Mouse (Mus musculus) forebrain, embryonic 14.5 days (tissue): ENCODE data around the gene Twist2. TPM values are rescaled to one million over a fixed set of nuclear protein-coding genes. Genes with fewer than 3 reads are reported as not detected.

Experiments used
- ATAC-seq: fragments of 200-750 bp; cut with Nextera tagmentation; 2 replicates; pipeline ENCODE4 v1.8.0; 2017; ENCODE audit warnings: mild to moderate bottlenecking, moderate library complexity
- DNase-seq: peaks from one replicate; pipeline ENCODE4 v3.0.0-alpha.2; 2015; ENCODE audit warnings: low spot score
- H3K27ac ChIP-seq: fragments of 300-500 bp; sonication (generic); 2 replicates; pipeline ENCODE4 v1.5.1; 2014; ENCODE audit warnings: low read depth, mild to moderate bottlenecking, control low read depth, low read length, moderate library complexity
- H3K27me3 ChIP-seq: fragments of 300-500 bp; sonication (generic); replicated peaks from 2 replicates; pipeline ENCODE4 v1.6.1; 2014; ENCODE audit warnings: low read length, control low read depth, mixed read lengths; ENCODE audit not compliant: control insufficient read depth, insufficient read depth
- H3K36me3 ChIP-seq: fragments of 300-500 bp; sonication (generic); 2 replicates; pipeline ENCODE4 v1.6.1; 2014; ENCODE audit warnings: low read length, control low read depth; ENCODE audit not compliant: control insufficient read depth, insufficient read depth
- H3K4me1 ChIP-seq: fragments of 300-500 bp; sonication (generic); 2 replicates; pipeline ENCODE4 v1.6.1; 2014; ENCODE audit warnings: antibody characterized with exemption, low read length, control low read depth; ENCODE audit not compliant: control insufficient read depth, insufficient read depth
- H3K4me2 ChIP-seq: fragments of 300-500 bp; sonication (generic); 2 replicates; pipeline ENCODE4 v1.6.1; 2014; ENCODE audit warnings: mild to moderate bottlenecking, control low read depth, low read length
- H3K4me3 ChIP-seq: fragments of 300-500 bp; sonication (generic); 2 replicates; pipeline ENCODE4 v1.5.1; 2014; ENCODE audit warnings: low read depth, low read length, control low read depth
- H3K9ac ChIP-seq: fragments of 300-500 bp; sonication (generic); 2 replicates; pipeline ENCODE4 v1.6.1; 2014; ENCODE audit warnings: mild to moderate bottlenecking, low read length, control low read depth, moderate library complexity
- H3K9me3 ChIP-seq: fragments of 300-500 bp; sonication (generic); replicated peaks from 2 replicates; pipeline ENCODE4 v1.6.1; 2016; ENCODE audit warnings: low read length, control low read depth, mixed read lengths; ENCODE audit not compliant: control insufficient read depth
- WGBS: fragments of 180-500 bp; shearing (Covaris S2); extraction: QIAGEN DNeasy Blood & Tissue Kit; methylation state at CpG from one replicate; pipeline ENCODE4 v1.1.7; 2014; 5-methylcytosine and 5-hydroxymethylcytosine counted together
- polyA plus RNA-seq: library from polyadenylated mRNA; unstranded; fragments of >200 nt; fragmentation: Nextera tagmentation; extraction: Ambion mirVana; gene quantifications from 2 replicates; pipeline ENCODE4 v1.2.1, GENCODE M21; 2014

The Twist2 gene
- polyA plus RNA-seq, 1 experiment from 2014 or later, result 0.81 TPM

GRCm38 (mm10) chr1:91762528-91763091, 38.7 kb upstream of the Twist2 start:
- H3K27ac ChIP-seq, result no peak overlapping the region
- 81% methylated on average over 12 of the region's 12 CpGs for WGBS
- no peak overlapping the region for H3K4me3 ChIP-seq
- peaks cover 20% of the 10 kb centered on the region for H3K4me1 ChIP-seq
- no peaks in the 10 kb centered on the region for H3K36me3 ChIP-seq
- no peak overlapping the region for H3K9ac ChIP-seq
- DNase-seq (no peak), ATAC-seq (no peak)
- no peaks in the 10 kb centered on the region for H3K9me3 ChIP-seq
- H3K27me3 ChIP-seq, result no peaks in the 10 kb centered on the region
- H3K4me2 ChIP-seq, result no peak overlapping the region

GRCm38 (mm10) chr1:91770221-91770624, 31.0 kb upstream of the Twist2 start:
- ATAC-seq (no peak), DNase-seq (no peak)
- WGBS, result 48% methylated on average over 12 of the region's 12 CpGs
- Histone ChIP-seq H3K4me2 (no peak overlapping the region), H3K27me3 (no peaks in the 10 kb centered on the region), H3K27ac (no peak overlapping the region), H3K4me3 (no peak overlapping the region), H3K36me3 (no peaks in the 10 kb centered on the region), H3K9me3 (no peaks in the 10 kb centered on the region), H3K9ac (no peak overlapping the region), H3K4me1 (no peaks in the 10 kb centered on the region)

- 31% methylated on average over 10 of the region's 10 CpGs for WGBS
- Histone ChIP-seq H3K9ac (no peak overlapping the region), H3K4me3 (no peak overlapping the region), H3K9me3 (no peaks in the 10 kb centered on the region), H3K4me2 (no peak overlapping the region), H3K27ac (no peak overlapping the region), H3K36me3 (no peaks in the 10 kb centered on the region), H3K27me3 (no peaks in the 10 kb centered on the region), H3K4me1 (no peaks in the 10 kb centered on the region)
- ATAC-seq (no peak), DNase-seq (no peak)
These were observed 30.6 kb upstream of the Twist2 start for GRCm38 (mm10) chr1:91770676-91771075.

GRCm38 (mm10) chr1:91776928-91777327, 24.3 kb upstream of the Twist2 start:
- WGBS, result 76% methylated on average over 5 of the region's 5 CpGs
- H3K4me1 ChIP-seq, result no peaks in the 10 kb centered on the region; the same call in 1 of the 2 replicates
- H3K27me3 ChIP-seq, result no peaks in the 10 kb centered on the region
- H3K9ac ChIP-seq, result no peak overlapping the region
- DNase-seq (no peak), ATAC-seq (no peak)
- no peaks in the 10 kb centered on the region for H3K9me3 ChIP-seq
- no peaks in the 10 kb centered on the region for H3K36me3 ChIP-seq
- H3K27ac ChIP-seq, result no peak overlapping the region
- H3K4me2 ChIP-seq, result no peak overlapping the region
- H3K4me3 ChIP-seq, result no peak overlapping the region

- ATAC-seq, result no peak
- WGBS, result 89% methylated on average over 4 of the region's 4 CpGs
- H3K4me2 ChIP-seq, result no peak overlapping the region
These were observed 21.4 kb upstream of the Twist2 start for GRCm38 (mm10) chr1:91779819-91780218.

GRCm38 (mm10) chr1:91781182-91781581, 20.1 kb upstream of the Twist2 start:
- no peak overlapping the region for H3K9ac ChIP-seq
- no peaks in the 10 kb centered on the region for H3K36me3 ChIP-seq
- no peaks in the 10 kb centered on the region for H3K27me3 ChIP-seq
- no peak overlapping the region for H3K27ac ChIP-seq
- no peaks in the 10 kb centered on the region for H3K9me3 ChIP-seq
- ATAC-seq (no peak), DNase-seq (no peak)
- no peak overlapping the region for H3K4me3 ChIP-seq
- no peak overlapping the region for H3K4me2 ChIP-seq
- H3K4me1 ChIP-seq, result no peaks in the 10 kb centered on the region; the same call in 1 of the 2 replicates
- WGBS, result 81% methylated on average over 7 of the region's 7 CpGs

More at GRCm38 (mm10) chr1:91779819-91780218, 21.4 kb upstream of the Twist2 start:
- Histone ChIP-seq H3K4me3 (no peak overlapping the region), H3K9me3 (no peaks in the 10 kb centered on the region), H3K9ac (no peak overlapping the region), H3K27ac (no peak overlapping the region), H3K36me3 (no peaks in the 10 kb centered on the region), H3K27me3 (no peaks in the 10 kb centered on the region), H3K4me1 (no peaks in the 10 kb centered on the region; the same call in 1 of the 2 replicates)
- no peak for DNase-seq

GRCm38 (mm10) chr1:91784162-91784561, 17.1 kb upstream of the Twist2 start:
- no peak for DNase-seq
- 80% methylated on average over 3 of the region's 3 CpGs for WGBS
- Histone ChIP-seq H3K4me1 (no peaks in the 10 kb centered on the region), H3K36me3 (no peaks in the 10 kb centered on the region), H3K27me3 (no peaks in the 10 kb centered on the region), H3K4me3 (no peak overlapping the region), H3K9ac (no peak overlapping the region), H3K4me2 (no peak overlapping the region), H3K27ac (no peak overlapping the region), H3K9me3 (no peaks in the 10 kb centered on the region)
- ATAC-seq, result no peak

GRCm38 (mm10) chr1:91799323-91799722, 1.9 kb upstream of the Twist2 start:
- H3K9ac ChIP-seq, result no peak overlapping the region
- WGBS, result 71% methylated on average over 3 of the region's 3 CpGs
- H3K4me1 ChIP-seq, result no peaks in the 10 kb centered on the region
- DNase-seq (no peak), ATAC-seq (no peak)
- no peak overlapping the region for H3K4me2 ChIP-seq
- no peak overlapping the region for H3K27ac ChIP-seq
- H3K9me3 ChIP-seq, result no peaks in the 10 kb centered on the region
- H3K27me3 ChIP-seq, result peaks cover 43% of the 10 kb centered on the region
- H3K36me3 ChIP-seq, result no peaks in the 10 kb centered on the region
- no peak overlapping the region for H3K4me3 ChIP-seq

- Histone ChIP-seq H3K4me1 (no peaks in the 10 kb centered on the region), H3K27ac (no peak overlapping the region), H3K4me3 (no peak overlapping the region), H3K36me3 (no peaks in the 10 kb centered on the region), H3K4me2 (no peak overlapping the region), H3K27me3 (peaks cover 45% of the 10 kb centered on the region), H3K9me3 (no peaks in the 10 kb centered on the region), H3K9ac (no peak overlapping the region)
- DNase-seq (no peak), ATAC-seq (no peak)
- WGBS, result 21% methylated on average over 13 of the region's 13 CpGs
These were observed 913 bp upstream of the Twist2 start for GRCm38 (mm10) chr1:91800348-91800747.
